In genomic region chr5:110807453-110807852, GRCm38 (mm10) we compare ENCODE assay signal across 9 mouse cellular contexts. TPM values are rescaled to one million over a fixed set of nuclear protein-coding genes. Genes with fewer than 3 reads are reported as not detected.
DNase-seq lines count a peak whose midpoint lies in the region; ATAC-seq and TF ChIP-seq lines count a peak whose summit lies in the region.
"Had no signal": no experiment of that assay in that cellular context is flagged by ENCODE, and none has a peak within 500 bp of the region (broad histone marks: within the 10 kb centered on the region; RNA-seq: fewer than 3 reads in every experiment).

No protein-coding gene starts in this region.

- no peaks in the 10 kb centered on the region for H3K9me3 ChIP-seq in CH12.LX (replicated peaks; ENCODE audit: low read length)
- H3K9me3 ChIP-seq in forebrain, embryonic 15.5 days = no peaks in the 10 kb centered on the region
- no peaks in the 10 kb centered on the region for H3K9me3 ChIP-seq in liver, embryonic 14.5 days (ENCODE audit: control insufficient read depth, low read length)

- WGBS in forebrain, embryonic 15.5 days = 84% methylated on average over 4 of the region's 4 CpGs
- 77% methylated on average over 4 of the region's 4 CpGs for WGBS in liver, embryonic 14.5 days (ENCODE audit: insufficient replicate concordance)

- no peak for TF ChIP-seq RAD21 in CH12.LX (IDR thresholded peaks at IDR 0.05; ENCODE audit: low read depth, low read length)

- H3K36me3 ChIP-seq in CH12.LX (replicated peaks in 1 of 2; ENCODE audit: control insufficient read depth in 1 of 2, insufficient read depth in 1 of 2, low read length in 1 of 2) = peaks cover 2 to 26% of the 10 kb centered on the region in 2 experiments
- peaks cover 14% of the 10 kb centered on the region; the same call in 1 of the 2 replicates for H3K36me3 ChIP-seq in forebrain, embryonic 15.5 days
- H3K36me3 ChIP-seq in liver, embryonic 14.5 days (replicated peaks; ENCODE audit: control insufficient read depth, insufficient read depth, low read depth) = peaks cover 12% of the 10 kb centered on the region; the same call in 1 of the 2 replicates

- no peak for ATAC-seq in forebrain, embryonic 15.5 days (replicated peaks)
- ATAC-seq in liver, embryonic 14.5 days (ENCODE audit: insufficient read depth) = no peak
- ATAC-seq in megakaryocyte progenitor cell, adult 5-6 weeks (replicated peaks; ENCODE audit: poor library complexity) = no peak

- H3K4me1 ChIP-seq in CH12.LX (ENCODE audit: control insufficient read depth in 1 of 2, insufficient read depth in 2 of 2) = peaks cover 12 to 39% of the 10 kb centered on the region in 2 experiments
- peaks cover 58% of the 10 kb centered on the region for H3K4me1 ChIP-seq in forebrain, embryonic 15.5 days
- H3K4me1 ChIP-seq in liver, embryonic 14.5 days (replicated peaks; ENCODE audit: control insufficient read depth in 2 of 2, insufficient read depth in 2 of 2, low read length in 1 of 2) = peaks cover 23 to 43% of the 10 kb centered on the region in 2 experiments

- no peak for DNase-seq in gastrocnemius, adult 2 months
- no peak for DNase-seq in gastrocnemius, postnatal 10 days
- no peak for DNase-seq in CH12.LX (ENCODE audit: extremely low read depth)
- no peak for DNase-seq in liver, embryonic 14.5 days (ENCODE audit: low read depth in 3 of 3, low spot score in 3 of 3)
- DNase-seq in thymus, adult 18-20 months = no peak
- DNase-seq in urinary bladder, postnatal 10 days (ENCODE audit: low spot score) = no peak
- DNase-seq: lung, adult 18-20 months had no signal

- TF ChIP-seq CTCF in gastrocnemius, adult 2 months (IDR thresholded peaks at IDR 0.05) = no peak
- no peak for TF ChIP-seq CTCF in CH12.LX (conservative IDR thresholded peaks at IDR 0.05 in 1 of 2, IDR thresholded peaks at IDR 0.05 in 1 of 2; ENCODE audit: low read depth in 2 of 2, low read length in 2 of 2)
- no peak for TF ChIP-seq CTCF in liver, embryonic 14.5 days (IDR thresholded peaks at IDR 0.05; ENCODE audit: low read depth)

- in situ Hi-C loops in CH12.LX (cut with MboI; ENCODE audit: low pct_ligation_motif_present, low pct_unique_long_range_greater_than_20kb, low sequenced_read_pairs) = no loop called here

- dilution Hi-C loops in CH12.LX (cut with MboI; ENCODE audit: extremely low pct_ligation_motif_present, extremely low pct_unique_long_range_greater_than_20kb, low sequenced_read_pairs) = no loop called here

- no peak for TF ChIP-seq POLR2A in CH12.LX (IDR thresholded peaks at IDR 0.05; ENCODE audit: low read depth, low read length)

- H3K27ac ChIP-seq in gastrocnemius, adult 2 months = peak overlapping the region; percentile 97
- peak overlapping the region; percentile 56; the same call in 1 of the 2 replicates for H3K27ac ChIP-seq in CH12.LX (ENCODE audit: insufficient read depth, low read depth)
- no peak overlapping the region for H3K27ac ChIP-seq in forebrain, embryonic 15.5 days (replicated peaks)
- peak overlapping the region; percentile 76 for H3K27ac ChIP-seq in liver, embryonic 14.5 days

- intact Hi-C loops in gastrocnemius, adult 2 months (cut with DNase I) = loop anchor here (5.0 kb wide), 1 partner anchor 35 kb away; the partner anchor contains the start of gene Ep400

- H3K79me2 ChIP-seq in CH12.LX (replicated peaks; ENCODE audit: control insufficient read depth, extremely low read depth, insufficient read depth, poor library complexity, severe bottlenecking) = 0 out of 2 replicates have a peak, but pooled peaks cover 4% of the 10 kb centered on the region

- H3K9ac ChIP-seq in CH12.LX (ENCODE audit: insufficient read depth, low read depth) = peak overlapping the region; percentile 22; the same call in 1 of the 2 replicates
- peak overlapping the region; percentile 96 for H3K9ac ChIP-seq in forebrain, embryonic 15.5 days (replicated peaks)
- H3K9ac ChIP-seq in liver, embryonic 14.5 days (replicated peaks) = peak overlapping the region; percentile 91

- H3K4me2 ChIP-seq in CH12.LX (ENCODE audit: insufficient read depth, low read depth, poor library complexity, severe bottlenecking) = peak overlapping the region; percentile 92
- peak overlapping the region; percentile 95 for H3K4me2 ChIP-seq in forebrain, embryonic 15.5 days (replicated peaks)
- H3K4me2 ChIP-seq in liver, embryonic 14.5 days (ENCODE audit: low read depth) = peak overlapping the region; percentile 85

- no peak for TF ChIP-seq EP300 in CH12.LX (IDR thresholded peaks at IDR 0.05; ENCODE audit: low read length)
- no peak for TF ChIP-seq EP300 in liver, embryonic 14.5 days (IDR thresholded peaks at IDR 0.05; ENCODE audit: low read depth)

- H3K4me3 ChIP-seq in gastrocnemius, adult 2 months = peak overlapping the region; percentile 96
- H3K4me3 ChIP-seq in CH12.LX (replicated peaks in 1 of 3; ENCODE audit: low read depth in 2 of 3, low read length in 2 of 3, poor library complexity in 1 of 3) = peak overlapping the region in 2 of 3 experiments; percentile 79 to 95
- peak overlapping the region; percentile 85 for H3K4me3 ChIP-seq in forebrain, embryonic 15.5 days
- peak overlapping the region; percentile 67 to 85 for H3K4me3 ChIP-seq in liver, embryonic 14.5 days (ENCODE audit: insufficient read depth in 1 of 2, low read depth in 2 of 2, low read length in 2 of 2)

- no peaks in the 10 kb centered on the region for H3K27me3 ChIP-seq in CH12.LX (replicated peaks)
- no peaks in the 10 kb centered on the region for H3K27me3 ChIP-seq in forebrain, embryonic 15.5 days
- H3K27me3 ChIP-seq in liver, embryonic 14.5 days (ENCODE audit: control insufficient read depth, insufficient read depth, low read length) = no peaks in the 10 kb centered on the region

TF ChIP-seq in CH12.LX, 34 proteins besides CTCF, POLR2A, EP300 and RAD21 (continues in another document):
- no peak for TF ChIP-seq USF2 (conservative IDR thresholded peaks at IDR 0.05; ENCODE audit: low read depth, low read length)
- no peak for TF ChIP-seq CHD2 (IDR thresholded peaks at IDR 0.05; ENCODE audit: low read length)

RNA-seq across cellular contexts. Expression of gene Ulk1, which starts 2.4 kb away (rescaled TPM):
- total RNA-seq in gastrocnemius, adult 2 months (2021) = 10 to 100 TPM; 49.1 to 70.6 TPM
- 10 to 100 TPM; 26.2 to 34.1 TPM for total RNA-seq in gastrocnemius, postnatal 10 days (2021)
- 6.3 and 8.4 TPM in 2 replicates for total RNA-seq in CH12.LX (2012; rRNA removed)
- 2.4 and 2.7 TPM in 2 replicates for total RNA-seq in CH12.LX (2014; rRNA removed)
- 10.0 and 13.6 TPM in 2 replicates for polyA plus RNA-seq in CH12.LX (2012; ENCODE audit: insufficient read length, low read depth)
- 45.0 and 46.6 TPM in 2 replicates for polyA plus RNA-seq in forebrain, embryonic 15.5 days (2015; fragmentation: Nextera tagmentation; extraction: Ambion mirVana)
- polyA plus RNA-seq in liver, embryonic 14.5 days (2012; rRNA removed) = 16.7 and 18.3 TPM in 2 replicates
- polyA plus RNA-seq in liver, embryonic 14.5 days (2014; fragmentation: Nextera tagmentation; extraction: Ambion mirVana) = 13.3 and 14.7 TPM in 2 replicates
- total RNA-seq in megakaryocyte progenitor cell, adult 5-6 weeks (2015) = 13.7 and 16.4 TPM in 2 replicates
- total RNA-seq in megakaryocyte progenitor cell, adult 5-6 weeks (2017) = 4.1 and 5.9 TPM in 2 replicates

RNA-seq across cellular contexts. Expression of gene Pus1, which starts 27.0 kb away (rescaled TPM):
- 10 to 100 TPM in 1 of 2 experiments, 1 to 10 TPM in 1; 8.7 to 13.8 TPM for total RNA-seq in gastrocnemius, adult 2 months (2021)
- total RNA-seq in gastrocnemius, postnatal 10 days (2021) = 10 to 100 TPM; 14.1 to 15.9 TPM
- total RNA-seq in CH12.LX (2012; rRNA removed) = 84.6 and 99.3 TPM in 2 replicates
- total RNA-seq in CH12.LX (2014; rRNA removed) = 54.4 and 59.1 TPM in 2 replicates
- 72.4 and 93.1 TPM in 2 replicates for polyA plus RNA-seq in CH12.LX (2012; ENCODE audit: insufficient read length, low read depth)
- polyA plus RNA-seq in forebrain, embryonic 15.5 days (2015; fragmentation: Nextera tagmentation; extraction: Ambion mirVana) = 23.6 and 25.7 TPM in 2 replicates
- 20.0 and 23.9 TPM in 2 replicates for polyA plus RNA-seq in liver, embryonic 14.5 days (2012; rRNA removed)
- 17.2 and 18.8 TPM in 2 replicates for polyA plus RNA-seq in liver, embryonic 14.5 days (2014; fragmentation: Nextera tagmentation; extraction: Ambion mirVana)
- 20.1 and 22.3 TPM in 2 replicates for total RNA-seq in megakaryocyte progenitor cell, adult 5-6 weeks (2015)
- 60.3 and 68.1 TPM in 2 replicates for total RNA-seq in megakaryocyte progenitor cell, adult 5-6 weeks (2017)

RNA-seq across cellular contexts. Expression of gene Hscb, which starts 32.1 kb away (rescaled TPM):
- 10 to 100 TPM; 14.1 to 19.4 TPM for total RNA-seq in gastrocnemius, adult 2 months (2021)
- total RNA-seq in gastrocnemius, postnatal 10 days (2021) = 10 to 100 TPM; 12.0 to 12.8 TPM
- 39.3 and 59.5 TPM in 2 replicates for total RNA-seq in CH12.LX (2012; rRNA removed)
- 51.9 and 64.0 TPM in 2 replicates for total RNA-seq in CH12.LX (2014; rRNA removed)
- polyA plus RNA-seq in CH12.LX (2012; ENCODE audit: insufficient read length, low read depth) = 26.5 and 28.2 TPM in 2 replicates
- 11.2 and 11.9 TPM in 2 replicates for polyA plus RNA-seq in forebrain, embryonic 15.5 days (2015; fragmentation: Nextera tagmentation; extraction: Ambion mirVana)
- 18.0 and 28.8 TPM in 2 replicates for polyA plus RNA-seq in liver, embryonic 14.5 days (2012; rRNA removed)
- 50.0 and 55.7 TPM in 2 replicates for polyA plus RNA-seq in liver, embryonic 14.5 days (2014; fragmentation: Nextera tagmentation; extraction: Ambion mirVana)
- 53.7 and 69.4 TPM in 2 replicates for total RNA-seq in megakaryocyte progenitor cell, adult 5-6 weeks (2015)
- 61.3 and 76.2 TPM in 2 replicates for total RNA-seq in megakaryocyte progenitor cell, adult 5-6 weeks (2017)

RNA-seq across cellular contexts. Expression of gene Chek2, which starts 32.3 kb away (rescaled TPM):
- 1 to 10 TPM in 1 of 2 experiments, under 1 TPM in 1; 0.92 to 1.1 TPM for total RNA-seq in gastrocnemius, adult 2 months (2021)
- 1 to 10 TPM; 3.8 to 5.0 TPM for total RNA-seq in gastrocnemius, postnatal 10 days (2021)
- total RNA-seq in CH12.LX (2012; rRNA removed) = 22.5 and 27.6 TPM in 2 replicates
- total RNA-seq in CH12.LX (2014; rRNA removed) = 41.6 and 43.8 TPM in 2 replicates
- polyA plus RNA-seq in CH12.LX (2012; ENCODE audit: insufficient read length, low read depth) = 18.7 and 25.0 TPM in 2 replicates
- polyA plus RNA-seq in forebrain, embryonic 15.5 days (2015; fragmentation: Nextera tagmentation; extraction: Ambion mirVana) = 13.1 and 14.3 TPM in 2 replicates
- polyA plus RNA-seq in liver, embryonic 14.5 days (2012; rRNA removed) = 19.9 and 26.2 TPM in 2 replicates
- 26.7 and 31.2 TPM in 2 replicates for polyA plus RNA-seq in liver, embryonic 14.5 days (2014; fragmentation: Nextera tagmentation; extraction: Ambion mirVana)
- total RNA-seq in megakaryocyte progenitor cell, adult 5-6 weeks (2015) = 29.8 and 30.4 TPM in 2 replicates
- 27.4 and 32.9 TPM in 2 replicates for total RNA-seq in megakaryocyte progenitor cell, adult 5-6 weeks (2017)

RNA-seq across cellular contexts. Expression of gene Ep400, which starts 36.9 kb away (rescaled TPM):
- 10 to 100 TPM; 20.2 to 22.9 TPM for total RNA-seq in gastrocnemius, adult 2 months (2021)
- 10 to 100 TPM; 34.9 to 51.7 TPM for total RNA-seq in gastrocnemius, postnatal 10 days (2021)
- total RNA-seq in CH12.LX (2012; rRNA removed) (28.6 and 30.9 TPM in 2 replicates), CH12.LX (2014; rRNA removed) (12.1 and 13.3 TPM in 2 replicates)
- 41.1 and 55.8 TPM in 2 replicates for polyA plus RNA-seq in CH12.LX (2012; ENCODE audit: insufficient read length, low read depth)
- polyA plus RNA-seq in forebrain, embryonic 15.5 days (2015; fragmentation: Nextera tagmentation; extraction: Ambion mirVana) = 56.6 and 62.1 TPM in 2 replicates
- polyA plus RNA-seq in liver, embryonic 14.5 days (2012; rRNA removed) = 14.7 and 18.2 TPM in 2 replicates
- polyA plus RNA-seq in liver, embryonic 14.5 days (2014; fragmentation: Nextera tagmentation; extraction: Ambion mirVana) = 15.2 and 15.3 TPM in 2 replicates
- total RNA-seq in megakaryocyte progenitor cell, adult 5-6 weeks (2015) = 94.1 and 115 TPM in 2 replicates
- 41.0 and 41.7 TPM in 2 replicates for total RNA-seq in megakaryocyte progenitor cell, adult 5-6 weeks (2017)

Comparison
In these comparisons a context has a peak if more than half of its experiments do, and no peak if none do; other contexts are left out.
1. H3K9ac ChIP-seq: peak in every context shown above with its lines; median percentile 96 in forebrain, embryonic 15.5 days; 91 in liver, embryonic 14.5 days; 22 in CH12.LX.